Mouse (Mus musculus) ES-E14 (cell line): ENCODE measurements around the gene Btg2. TPM values are rescaled to one million over a fixed set of nuclear protein-coding genes. Genes with fewer than 3 reads are reported as not detected.
A peak's percentile ranks its signal among the peaks of the same experiment; 100 is the strongest.

Source experiments
- DNase-seq: peaks from one replicate; pipeline ENCODE4 v3.0.0-alpha.2; 2013; ENCODE audit warnings: low read depth, low spot score
- H3K27ac ChIP-seq: 2 replicates; pipeline ENCODE4 v1.5.1; 2012; ENCODE audit warnings: low read depth, mild to moderate bottlenecking, low read length, moderate library complexity, mixed read lengths; ENCODE audit not compliant: poor library complexity, insufficient read depth, severe bottlenecking
- H3K36me3 ChIP-seq: 2 replicates; pipeline ENCODE4 v1.6.1; 2012; ENCODE audit warnings: mild to moderate bottlenecking, low read length, moderate library complexity, mixed read lengths; ENCODE audit not compliant: control insufficient read depth, poor library complexity, insufficient read depth, severe bottlenecking
- H3K4me1 ChIP-seq, 2 experiments: fragments of 150-350 bp in 1 of 2; sonication (generic) in 1 of 2; 2 replicates each; pipeline ENCODE4 v1.6.1; 2012; ENCODE audit warnings: low read length in 2 of 2, mild to moderate bottlenecking in 1 of 2, mixed read lengths in 1 of 2; ENCODE audit not compliant: control insufficient read depth in 2 of 2, insufficient read depth in 2 of 2, poor library complexity in 1 of 2
- H3K4me3 ChIP-seq, 2 experiments: fragments of 150-350 bp in 1 of 2; sonication (generic) in 1 of 2; 2 replicates each; pipeline ENCODE4 v1.5.1; 2012; ENCODE audit warnings: low read length in 2 of 2, low read depth in 1 of 2, mild to moderate bottlenecking in 1 of 2, mixed read lengths in 1 of 2; ENCODE audit not compliant: insufficient read depth in 1 of 2, poor library complexity in 1 of 2, severe bottlenecking in 1 of 2
- H3K9ac ChIP-seq: 2 replicates; pipeline ENCODE4 v1.6.1; 2012; ENCODE audit warnings: low read depth, mild to moderate bottlenecking, low read length, mixed read lengths; ENCODE audit not compliant: poor library complexity, insufficient read depth, severe bottlenecking
- H3K9me3 ChIP-seq: fragments of 150-350 bp; sonication (generic); 2 replicates; pipeline ENCODE4 v1.6.1; 2012; ENCODE audit warnings: low read depth, mild to moderate bottlenecking, low read length; ENCODE audit not compliant: control insufficient read depth, insufficient read depth
- CHD2 ChIP-seq: IDR thresholded peaks from 2 replicates; pipeline ENCODE4 v1.6.1; 2014; ENCODE audit warnings: mild to moderate bottlenecking, low read depth, low read length, inconsistent platforms
- HCFC1 ChIP-seq: IDR thresholded peaks from 2 replicates; pipeline ENCODE4 v1.6.1; 2012; ENCODE audit warnings: low read length, inconsistent platforms, borderline replicate concordance; ENCODE audit not compliant: insufficient read depth
- MAFK ChIP-seq: IDR thresholded peaks from 2 replicates; pipeline ENCODE4 v1.6.1; 2014; ENCODE audit warnings: mild to moderate bottlenecking, low read depth, low read length, inconsistent platforms; ENCODE audit not compliant: insufficient read depth
- ZC3H11A ChIP-seq: IDR thresholded peaks from 2 replicates; pipeline ENCODE4 v1.6.1; 2012; ENCODE audit warnings: low read depth, mild to moderate bottlenecking, inconsistent platforms, low read length, borderline replicate concordance
- ZNF384 ChIP-seq: IDR thresholded peaks from 2 replicates; pipeline ENCODE4 v1.6.1; 2012; ENCODE audit warnings: low read depth, low read length, inconsistent platforms
- in situ Hi-C, 2 experiments: fragments of 600-800 bp; cut with MboI; formaldehyde crosslinking; loops; one replicate each; pipeline ENCODE4 v1.15.1; 2025; ENCODE audit warnings: low sequenced_read_pairs in 2 of 2, inconsistent platforms in 1 of 2; ENCODE audit not compliant: unreplicated experiment in 2 of 2
- total RNA-seq: library from RNA; depleted of rRNA; stranded (reverse); fragments of 300-350 nt; gene quantifications from 2 replicates; pipeline ENCODE4 v1.2.3, GENCODE M21; 2012

Btg2 gene
- total RNA-seq, 1 experiment: 40.2 TPM

DNA sequence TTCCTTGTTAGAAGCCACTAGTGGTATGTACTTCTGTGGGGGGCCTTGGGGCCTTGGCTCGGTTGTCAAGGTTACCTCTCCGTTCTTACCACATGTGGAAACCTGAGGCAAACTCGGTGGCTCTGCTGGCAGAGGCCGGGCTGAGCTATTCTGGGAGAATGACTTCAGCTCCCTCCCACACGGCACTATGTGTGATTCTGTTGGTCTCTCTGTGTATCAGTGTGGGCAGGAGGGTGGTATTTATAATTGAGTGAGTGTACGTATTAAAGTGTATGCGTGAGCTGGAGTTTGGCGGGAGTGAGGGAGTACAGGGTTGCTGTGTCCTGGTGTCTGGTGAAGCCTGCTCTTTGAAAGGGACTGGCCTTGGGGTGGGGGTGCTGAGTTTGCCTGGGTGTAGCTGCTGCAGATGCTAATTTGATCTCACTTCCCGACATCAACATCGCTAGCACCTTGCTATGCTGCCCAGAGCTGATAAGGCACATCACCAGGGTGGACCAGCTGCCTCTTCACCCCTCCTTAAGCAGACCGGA, 4.1 kb upstream of the Btg2 start:
- Histone ChIP-seq H3K36me3 (no peaks in the 10 kb centered on the region), H3K4me1 (peaks cover 15 to 22% of the 10 kb centered on the region in 2 experiments; a peak in 3 of 4 replicates), H3K9ac (no peak overlapping the region), H3K9me3 (no peaks in the 10 kb centered on the region), H3K4me3 (no peak overlapping the region), H3K27ac (no peak overlapping the region)
- in situ Hi-C loops: no loop called here
- DNase-seq: no peak
- TF ChIP-seq CHD2: no peak
- TF ChIP-seq ZNF384: no peak
- TF ChIP-seq HCFC1: no peak
- TF ChIP-seq MAFK: no peak
- no peak for TF ChIP-seq ZC3H11A

GRCm38 (mm10) chr1:134080881-134081450, 2.0 kb upstream of the Btg2 start:
- H3K4me1 ChIP-seq: peaks cover 12 to 17% of the 10 kb centered on the region in 2 experiments; a peak in 2 of 4 replicates
- TF ChIP-seq ZNF384 (no peak), HCFC1 (no peak)

DNA sequence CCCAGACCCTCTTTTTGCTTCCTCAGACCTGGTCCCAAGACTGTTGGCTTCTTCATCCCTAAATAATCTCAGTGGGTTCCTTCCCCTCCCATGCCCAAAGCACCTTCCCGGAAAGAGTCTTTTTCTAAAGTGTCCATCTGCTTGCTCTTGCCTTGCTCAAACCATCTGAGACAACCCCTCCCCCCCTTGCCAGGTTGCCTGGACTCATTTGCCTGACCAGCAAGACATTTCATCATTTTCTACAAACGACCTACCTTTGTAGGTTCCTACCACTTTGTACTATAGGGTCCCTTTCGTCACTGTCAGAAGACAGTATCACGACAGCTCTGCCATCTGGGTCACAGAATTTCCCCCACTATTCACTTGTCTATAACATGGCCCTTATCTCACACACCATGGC, 1.5 kb upstream of the Btg2 start:
- TF ChIP-seq ZNF384 (no peak), HCFC1 (no peak), CHD2 (no peak), MAFK (no peak), ZC3H11A (no peak)
- no peaks in the 10 kb centered on the region for H3K9me3 ChIP-seq
- in situ Hi-C loops: no loop called here
- no peak for DNase-seq
- H3K27ac ChIP-seq: no peak overlapping the region
- H3K4me3 ChIP-seq: no peak overlapping the region
- H3K4me1 ChIP-seq: peaks cover 8 to 17% of the 10 kb centered on the region in 2 experiments; a peak in 2 of 4 replicates
- H3K36me3 ChIP-seq: peaks cover 15% of the 10 kb centered on the region
- H3K9ac ChIP-seq: no peak overlapping the region

More at GRCm38 (mm10) chr1:134080881-134081450, 2.0 kb upstream of the Btg2 start:
- in situ Hi-C loops: no loop called here
- no peak overlapping the region for H3K27ac ChIP-seq
- H3K4me3 ChIP-seq: no peak overlapping the region
- no peak for DNase-seq
- H3K9me3 ChIP-seq: no peaks in the 10 kb centered on the region
- H3K36me3 ChIP-seq: peaks cover 11% of the 10 kb centered on the region
- H3K9ac ChIP-seq: no peak overlapping the region

- in situ Hi-C loops: no loop called here
- Histone ChIP-seq H3K4me3 (peak overlapping the region; percentile 44 to 65), H3K27ac (no peak overlapping the region; the same call in 1 of the 2 replicates), H3K4me1 (peaks cover 7 to 17% of the 10 kb centered on the region in 2 experiments; a peak in 2 of 4 replicates), H3K36me3 (peaks cover 17% of the 10 kb centered on the region), H3K9me3 (no peaks in the 10 kb centered on the region), H3K9ac (peak overlapping the region; percentile 47)
- TF ChIP-seq ZC3H11A (no peak), MAFK (no peak), ZNF384 (no peak), HCFC1 (no peak), CHD2 (no peak)
- no peak for DNase-seq
Observed at GRCm38 (mm10) chr1:134079477-134080163, 700 bp upstream of the Btg2 start.
